Mouse (Mus musculus): Measurements from ENCODE around the gene Synm. TPM values are rescaled to one million over a fixed set of nuclear protein-coding genes. Genes with fewer than 3 reads are reported as not detected.

Synm gene
- polyA plus RNA-seq, 1 experiment = not detected

DNA sequence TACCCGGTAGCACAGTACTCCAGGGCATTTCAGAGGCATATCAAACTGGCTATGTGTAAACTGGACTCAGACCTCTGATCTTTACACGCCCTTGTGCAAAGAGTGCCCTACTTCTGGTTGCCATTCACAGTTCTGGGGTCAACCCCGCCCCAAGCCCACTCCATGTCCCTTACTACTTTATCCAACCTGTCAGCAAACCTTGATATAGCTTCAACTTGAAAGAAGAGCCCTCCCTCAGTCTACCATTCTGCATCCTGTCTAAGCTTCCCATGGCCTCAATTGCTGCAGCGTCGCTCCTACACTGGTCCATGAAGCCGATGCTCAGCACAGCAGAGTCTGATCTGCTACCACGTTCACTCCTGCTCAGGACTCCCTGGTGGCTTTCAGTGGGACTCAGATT is 4.2 kb downstream of the Synm start:
- no peak for TF ChIP-seq POLR2A (IDR thresholded peaks at IDR 0.05; ENCODE audit: borderline replicate concordance, low read depth, low read length)
- TF ChIP-seq CTCF (IDR thresholded peaks at IDR 0.05; ENCODE audit: low read depth, low read length) = no peak

DNA sequence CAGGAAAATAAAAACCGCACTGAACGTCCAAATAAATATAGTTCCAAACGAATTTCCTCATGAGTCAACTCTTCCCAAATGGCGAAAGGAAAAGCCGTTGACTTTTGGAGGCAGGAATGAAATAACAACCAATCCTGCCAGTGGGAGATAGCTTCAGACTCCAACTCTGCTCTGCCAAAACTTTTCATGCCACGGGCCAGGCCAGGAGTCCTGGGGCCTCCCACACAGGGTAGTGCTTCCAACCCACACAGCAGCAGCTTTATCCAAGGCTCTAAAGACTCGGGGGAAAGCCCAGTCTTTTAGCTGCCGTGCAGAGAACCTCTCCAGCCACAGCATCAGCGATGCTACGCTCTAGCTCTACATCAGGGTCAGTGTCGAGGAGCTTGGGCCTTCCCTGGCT is 4.9 kb downstream of the Synm start:
- Histone ChIP-seq H3K4me1 (ENCODE audit: control insufficient read depth, insufficient read depth, low read length) (no peaks in the 10 kb centered on the region), H3K27ac (ENCODE audit: insufficient read depth, low read depth, low read length) (no peak overlapping the region), H3K4me3 (ENCODE audit: insufficient read depth, low read length) (no peak overlapping the region)
- TF ChIP-seq CTCF (IDR thresholded peaks at IDR 0.05; ENCODE audit: low read depth, low read length) (no peak), POLR2A (IDR thresholded peaks at IDR 0.05; ENCODE audit: borderline replicate concordance, low read depth, low read length) (no peak)

More for the DNA sequence above, 4.2 kb downstream of the Synm start:
- Histone ChIP-seq H3K4me3 (ENCODE audit: insufficient read depth, low read length) (no peak overlapping the region), H3K27ac (ENCODE audit: insufficient read depth, low read depth, low read length) (no peak overlapping the region), H3K4me1 (ENCODE audit: control insufficient read depth, insufficient read depth, low read length) (no peaks in the 10 kb centered on the region)

DNA sequence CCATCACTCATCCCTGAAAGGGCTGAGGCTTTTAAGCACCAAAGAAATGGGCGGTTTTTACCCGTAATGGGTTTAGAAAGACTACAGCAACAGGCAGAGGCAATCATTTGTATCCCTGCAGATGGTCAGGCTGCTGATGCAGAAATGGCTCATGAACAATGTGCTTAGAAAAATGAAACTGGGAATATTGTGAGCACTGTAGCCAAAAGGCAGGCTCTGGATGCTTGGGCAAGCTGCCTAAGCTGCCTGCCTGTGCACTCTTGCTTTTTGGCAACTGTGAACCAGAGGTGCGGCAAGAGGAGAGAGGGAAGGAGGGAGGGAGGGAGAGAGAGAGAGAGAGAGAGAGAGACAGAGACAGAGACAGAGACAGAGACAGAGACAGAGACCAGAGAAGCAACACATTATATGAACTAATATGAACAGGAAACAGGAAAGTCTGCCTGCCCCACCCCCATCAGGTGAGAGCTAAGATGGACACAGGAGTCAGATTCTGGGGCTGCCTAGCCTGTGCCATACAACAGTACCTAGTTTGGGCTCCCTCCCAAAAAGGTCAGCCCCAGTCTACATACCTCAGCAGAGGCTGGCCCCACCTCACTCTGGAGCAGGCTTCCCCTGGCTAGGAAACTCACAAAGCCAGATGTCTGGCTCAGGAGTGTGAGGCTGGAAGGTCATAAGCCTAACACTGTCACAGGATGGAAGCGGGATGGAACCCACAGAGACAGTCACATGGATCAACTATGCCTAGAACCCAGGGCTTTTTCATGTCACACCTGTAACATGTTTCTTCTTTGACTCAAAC is 9.9 kb downstream of the Synm start:
- TF ChIP-seq POLR2A (IDR thresholded peaks at IDR 0.05; ENCODE audit: borderline replicate concordance, low read depth, low read length) (no peak), CTCF (IDR thresholded peaks at IDR 0.05; ENCODE audit: low read depth, low read length) (no peak)
- no peak overlapping the region for H3K27ac ChIP-seq (ENCODE audit: insufficient read depth, low read depth, low read length)
- H3K4me1 ChIP-seq (ENCODE audit: control insufficient read depth, insufficient read depth, low read length) = no peaks in the 10 kb centered on the region

GRCm38 (mm10) chr7:67747731-67748305 is 11.7 kb downstream of the Synm start:
- Histone ChIP-seq H3K27ac (ENCODE audit: insufficient read depth, low read depth, low read length) (no peak overlapping the region), H3K4me1 (ENCODE audit: control insufficient read depth, insufficient read depth, low read length) (no peaks in the 10 kb centered on the region), H3K4me3 (ENCODE audit: insufficient read depth, low read length) (no peak overlapping the region)
- TF ChIP-seq POLR2A (IDR thresholded peaks at IDR 0.05; ENCODE audit: borderline replicate concordance, low read depth, low read length) = no peak
- TF ChIP-seq CTCF (IDR thresholded peaks at IDR 0.05; ENCODE audit: low read depth, low read length) = no peak

More for the DNA sequence above, 9.9 kb downstream of the Synm start:
- no peak overlapping the region for H3K4me3 ChIP-seq (ENCODE audit: insufficient read depth, low read length)

GRCm38 (mm10) chr7:67741706-67742105 is 17.8 kb downstream of the Synm start:
- H3K27ac ChIP-seq (ENCODE audit: insufficient read depth, low read depth, low read length) = no peak overlapping the region
- no peak for TF ChIP-seq POLR2A (IDR thresholded peaks at IDR 0.05; ENCODE audit: borderline replicate concordance, low read depth, low read length)
- no peak for TF ChIP-seq CTCF (IDR thresholded peaks at IDR 0.05; ENCODE audit: low read depth, low read length)
- H3K4me1 ChIP-seq (ENCODE audit: control insufficient read depth, insufficient read depth, low read length) = no peaks in the 10 kb centered on the region

DNA sequence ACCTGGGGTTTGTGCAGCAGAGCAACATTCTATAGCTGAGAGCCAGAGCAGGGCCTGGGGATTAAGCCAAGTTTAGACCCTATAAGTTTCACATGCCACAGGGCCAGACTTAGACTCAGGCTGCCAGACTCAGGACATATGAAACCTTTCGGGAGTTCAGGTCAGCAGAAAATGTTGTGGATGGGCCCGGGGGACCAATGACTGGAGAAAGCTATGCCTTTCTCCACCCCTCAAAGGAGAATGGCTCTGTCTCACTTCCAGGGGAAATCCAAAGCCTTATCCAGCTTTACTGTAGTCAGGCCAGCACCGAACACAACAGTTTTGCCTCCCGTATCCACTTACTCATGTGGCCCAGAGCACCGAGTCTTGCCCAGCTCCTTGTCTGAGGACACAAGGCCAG is 18.7 kb downstream of the Synm start:
- Histone ChIP-seq H3K27ac (ENCODE audit: insufficient read depth, low read depth, low read length) (no peak overlapping the region), H3K4me1 (ENCODE audit: control insufficient read depth, insufficient read depth, low read length) (no peaks in the 10 kb centered on the region), H3K4me3 (ENCODE audit: insufficient read depth, low read length) (no peak overlapping the region)
- TF ChIP-seq CTCF (IDR thresholded peaks at IDR 0.05; ENCODE audit: low read depth, low read length) (no peak), POLR2A (IDR thresholded peaks at IDR 0.05; ENCODE audit: borderline replicate concordance, low read depth, low read length) (no peak)

More at GRCm38 (mm10) chr7:67741706-67742105, 17.8 kb downstream of the Synm start:
- H3K4me3 ChIP-seq (ENCODE audit: insufficient read depth, low read length) = no peak overlapping the region

DNA sequence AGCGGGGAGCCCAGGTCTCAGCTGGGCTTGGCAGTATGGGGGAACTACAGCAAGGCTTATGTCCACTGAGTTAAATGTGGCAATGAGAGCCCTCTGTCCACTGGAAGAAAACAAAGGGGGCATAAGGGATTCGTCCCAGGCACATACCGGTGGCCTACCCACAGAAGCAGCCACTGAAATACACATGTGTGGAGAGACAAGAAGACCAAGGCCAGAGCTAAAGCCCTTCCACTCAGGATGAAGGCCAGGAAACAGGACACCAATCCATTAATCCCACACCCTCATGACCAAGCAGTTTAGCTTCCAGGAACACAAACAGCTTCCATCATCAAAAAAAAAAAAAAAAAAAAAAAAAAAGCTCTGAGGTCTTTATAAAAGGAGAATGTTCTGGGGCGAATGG is 19.2 kb downstream of the Synm start:
- H3K27ac ChIP-seq (ENCODE audit: insufficient read depth, low read depth, low read length) = no peak overlapping the region

DNA sequence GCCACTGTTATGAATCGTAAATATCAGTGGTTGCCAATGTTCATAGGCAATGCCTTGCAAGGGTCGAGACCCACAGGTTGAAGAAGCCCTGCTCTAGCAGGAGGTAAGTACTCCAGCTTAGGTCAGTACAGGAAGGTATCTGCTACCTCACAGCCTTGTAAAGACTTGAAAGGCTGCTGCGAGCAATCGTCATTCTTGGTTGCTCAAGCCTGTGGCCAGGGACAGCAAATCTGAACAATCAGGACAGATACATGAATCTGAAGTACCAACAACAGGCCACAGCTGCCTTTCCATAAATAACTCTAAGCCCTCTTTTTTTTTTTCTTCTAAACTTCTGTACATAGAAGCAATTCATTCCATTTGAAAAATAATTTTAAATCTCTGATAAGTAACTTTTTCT is 27.3 kb downstream of the Synm start:
- no peaks in the 10 kb centered on the region for H3K4me1 ChIP-seq (ENCODE audit: control insufficient read depth, insufficient read depth, low read length)
- no peak overlapping the region for H3K4me3 ChIP-seq (ENCODE audit: insufficient read depth, low read length)
- H3K27ac ChIP-seq (ENCODE audit: insufficient read depth, low read depth, low read length) = no peak overlapping the region
- TF ChIP-seq POLR2A (IDR thresholded peaks at IDR 0.05; ENCODE audit: borderline replicate concordance, low read depth, low read length) = no peak
- no peak for TF ChIP-seq CTCF (IDR thresholded peaks at IDR 0.05; ENCODE audit: low read depth, low read length)

More for the DNA sequence above, 19.2 kb downstream of the Synm start:
- Histone ChIP-seq H3K4me3 (ENCODE audit: insufficient read depth, low read length) (no peak overlapping the region), H3K4me1 (ENCODE audit: control insufficient read depth, insufficient read depth, low read length) (no peaks in the 10 kb centered on the region)
- no peak for TF ChIP-seq CTCF (IDR thresholded peaks at IDR 0.05; ENCODE audit: low read depth, low read length)
- no peak for TF ChIP-seq POLR2A (IDR thresholded peaks at IDR 0.05; ENCODE audit: borderline replicate concordance, low read depth, low read length)

DNA sequence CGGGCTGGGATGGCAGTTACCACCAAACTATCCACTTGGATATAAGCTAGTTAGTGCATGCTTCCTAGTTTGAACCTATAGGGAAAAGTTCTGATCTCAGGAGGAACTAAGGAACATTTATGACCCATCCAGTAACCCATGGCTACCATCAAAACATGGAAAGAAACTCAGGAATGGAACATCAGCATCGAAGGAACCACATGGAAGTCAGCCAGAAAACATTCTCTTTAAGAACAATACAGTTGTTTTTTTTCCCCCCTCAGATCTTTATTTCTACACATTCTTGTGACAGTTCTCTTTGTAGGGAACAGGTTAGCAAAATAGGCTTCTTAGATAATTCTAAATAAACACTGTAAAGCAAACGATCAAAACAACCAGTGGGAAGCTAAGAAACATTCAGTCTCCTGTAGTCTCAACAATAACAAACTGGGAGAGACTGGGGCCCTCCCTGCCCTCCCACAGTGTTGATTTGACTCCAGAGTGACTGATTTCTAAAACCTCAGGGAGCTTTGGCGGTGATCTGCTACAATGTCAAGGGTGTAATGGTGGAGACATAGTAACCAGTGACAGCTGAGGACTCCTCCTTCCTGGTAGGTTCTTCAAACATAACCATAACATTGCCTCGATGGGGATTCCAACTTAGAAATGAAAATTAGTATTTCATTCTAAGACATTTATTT is 29.0 kb downstream of the Synm start:
- Histone ChIP-seq H3K4me1 (ENCODE audit: control insufficient read depth, insufficient read depth, low read length) (no peaks in the 10 kb centered on the region), H3K4me3 (ENCODE audit: insufficient read depth, low read length) (no peak overlapping the region), H3K27ac (ENCODE audit: insufficient read depth, low read depth, low read length) (no peak overlapping the region)
- no peak for TF ChIP-seq POLR2A (IDR thresholded peaks at IDR 0.05; ENCODE audit: borderline replicate concordance, low read depth, low read length)
- TF ChIP-seq CTCF (IDR thresholded peaks at IDR 0.05; ENCODE audit: low read depth, low read length) = no peak

GRCm38 (mm10) chr7:67728809-67729208 is 30.7 kb downstream of the Synm start:
- H3K4me3 ChIP-seq (ENCODE audit: insufficient read depth, low read length) = no peak overlapping the region
- no peak for TF ChIP-seq CTCF (IDR thresholded peaks at IDR 0.05; ENCODE audit: low read depth, low read length)
- no peak overlapping the region for H3K27ac ChIP-seq (ENCODE audit: insufficient read depth, low read depth, low read length)
- H3K4me1 ChIP-seq (ENCODE audit: control insufficient read depth, insufficient read depth, low read length) = no peaks in the 10 kb centered on the region

Data from bone marrow macrophage, adult 2 months (primary cell).